Mouse (Mus musculus) myocyte (in vitro differentiated cells): ENCODE measurements around the gene Gadd45b.

Source experiments
- CEBPB ChIP-seq: IDR thresholded peaks from 2 replicates; pipeline ENCODE4 v1.6.1; 2011; ENCODE audit warnings: mild to moderate bottlenecking, moderate library complexity; ENCODE audit not compliant: poor library complexity, insufficient read depth, severe bottlenecking
- E2F4 ChIP-seq: IDR thresholded peaks from one replicate; pipeline ENCODE4 v1.6.1; 2011; ENCODE audit warnings: mild to moderate bottlenecking, control low read depth, moderate library complexity; ENCODE audit not compliant: insufficient read depth
- MAX ChIP-seq: IDR thresholded peaks from one replicate; pipeline ENCODE4 v1.6.1; 2011; ENCODE audit warnings: low read depth, mild to moderate bottlenecking, control low read depth
- MYOD1 ChIP-seq, 3 experiments: IDR thresholded peaks; one replicate each; pipeline ENCODE4 v1.6.1; 2011; ENCODE audit warnings: control low read depth in 2 of 3, low read depth in 2 of 3, mild to moderate bottlenecking in 2 of 3, moderate library complexity in 1 of 3; ENCODE audit not compliant: insufficient read length in 2 of 3, control insufficient read depth in 1 of 3
- MYOG ChIP-seq, 3 experiments: IDR thresholded peaks; one replicate each; pipeline ENCODE4 v1.6.1; 2011; ENCODE audit warnings: control low read depth in 2 of 3, low read depth in 2 of 3, mild to moderate bottlenecking in 2 of 3; ENCODE audit not compliant: insufficient read length in 2 of 3, control insufficient read depth in 1 of 3, insufficient read depth in 1 of 3
- POLR2A ChIP-seq: IDR thresholded peaks from one replicate; pipeline ENCODE4 v1.6.1; 2011; ENCODE audit warnings: low read depth, mild to moderate bottlenecking, control low read depth, moderate library complexity; ENCODE audit not compliant: insufficient read length
- POLR2AphosphoS2 ChIP-seq: IDR thresholded peaks from one replicate; pipeline ENCODE4 v1.6.1; 2011; ENCODE audit warnings: low read depth, control low read depth; ENCODE audit not compliant: insufficient read length
- SRF ChIP-seq: IDR thresholded peaks from one replicate; pipeline ENCODE4 v1.6.1; 2011; ENCODE audit warnings: low read depth; ENCODE audit not compliant: control insufficient read depth, insufficient read length
- TCF12 ChIP-seq: IDR thresholded peaks from one replicate; pipeline ENCODE4 v1.6.1; 2011; ENCODE audit warnings: mild to moderate bottlenecking, control low read depth; ENCODE audit not compliant: poor library complexity, insufficient read depth, severe bottlenecking
- USF1 ChIP-seq: IDR thresholded peaks from one replicate; pipeline ENCODE4 v1.6.1; 2011; ENCODE audit warnings: low read depth, mild to moderate bottlenecking, control low read depth, moderate library complexity

DNA sequence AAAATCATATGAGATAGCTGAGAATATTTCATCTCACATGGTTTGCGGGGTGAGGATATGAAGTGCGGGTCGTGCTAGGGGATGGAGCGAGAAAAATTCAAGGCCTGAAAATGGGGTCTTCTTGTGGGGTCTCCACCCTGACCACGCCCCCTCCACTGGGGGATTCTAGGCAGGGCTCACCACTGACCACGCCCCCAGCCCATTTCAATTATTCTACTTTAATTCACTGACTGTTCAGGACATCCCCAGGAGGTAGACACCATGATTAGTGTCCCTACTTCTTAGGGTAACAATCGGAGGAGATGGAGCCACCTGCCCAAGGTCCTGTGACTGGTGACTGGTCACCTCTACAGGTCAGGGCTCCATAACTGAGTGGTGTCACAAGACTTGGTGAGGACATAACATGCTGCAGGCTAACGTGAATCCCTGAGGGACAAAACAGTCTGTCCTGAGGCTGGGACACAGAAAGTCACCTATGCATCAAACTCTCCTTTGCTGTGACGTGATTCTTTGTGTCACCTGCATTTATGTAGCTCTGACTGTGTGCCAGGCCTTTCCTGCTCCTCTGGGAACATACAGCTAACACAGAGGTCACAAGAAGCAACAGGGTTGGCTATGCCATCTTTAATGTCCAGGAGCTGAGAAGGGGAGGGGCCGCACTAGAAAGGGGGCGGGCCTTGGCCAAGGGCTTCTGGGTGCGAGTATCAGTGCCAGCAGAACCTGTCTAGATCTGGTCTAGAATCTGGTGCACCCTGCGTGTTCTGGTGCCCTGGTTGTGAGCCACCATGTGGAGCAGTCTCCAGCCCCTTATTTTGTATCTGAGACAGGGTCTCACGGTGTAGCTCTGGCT, 4.5 kb downstream of the Gadd45b start:
- TF ChIP-seq MYOD1 (IDR thresholded peaks at IDR 0.05; ENCODE audit: control insufficient read depth in 1 of 3, insufficient read length in 2 of 3, low read depth in 2 of 3) (no peak), POLR2A (no peak), USF1 (no peak), MYOG (IDR thresholded peaks at IDR 0.05; ENCODE audit: control insufficient read depth in 1 of 3, insufficient read depth in 1 of 3, insufficient read length in 2 of 3, low read depth in 2 of 3) (no peak), MAX (no peak), CEBPB (no peak), E2F4 (no peak), TCF12 (no peak), POLR2AphosphoS2 (no peak), SRF (no peak)
